Mouse (Mus musculus) megakaryocyte, embryonic 14.5 days (primary cell): ENCODE results near the gene Fam180a.

Experiments
- FLI1 ChIP-seq: IDR thresholded peaks from 2 replicates; pipeline ENCODE4 v1.6.1; 2012; ENCODE audit warnings: low read length, inconsistent platforms, mixed read lengths
- GATA1 ChIP-seq: IDR thresholded peaks from 3 replicates; pipeline ENCODE4 v1.6.1; 2012; ENCODE audit warnings: mixed read lengths, low read length, inconsistent platforms, borderline replicate concordance

GRCm38 (mm10) chr6:35323046-35323445 lies 2.9 kb downstream of the Fam180a start:
- TF ChIP-seq GATA1 (no peak), FLI1 (no peak)
